Mouse (Mus musculus): ENCODE data around the gene Zbtb22.

Zbtb22 gene

DNA sequence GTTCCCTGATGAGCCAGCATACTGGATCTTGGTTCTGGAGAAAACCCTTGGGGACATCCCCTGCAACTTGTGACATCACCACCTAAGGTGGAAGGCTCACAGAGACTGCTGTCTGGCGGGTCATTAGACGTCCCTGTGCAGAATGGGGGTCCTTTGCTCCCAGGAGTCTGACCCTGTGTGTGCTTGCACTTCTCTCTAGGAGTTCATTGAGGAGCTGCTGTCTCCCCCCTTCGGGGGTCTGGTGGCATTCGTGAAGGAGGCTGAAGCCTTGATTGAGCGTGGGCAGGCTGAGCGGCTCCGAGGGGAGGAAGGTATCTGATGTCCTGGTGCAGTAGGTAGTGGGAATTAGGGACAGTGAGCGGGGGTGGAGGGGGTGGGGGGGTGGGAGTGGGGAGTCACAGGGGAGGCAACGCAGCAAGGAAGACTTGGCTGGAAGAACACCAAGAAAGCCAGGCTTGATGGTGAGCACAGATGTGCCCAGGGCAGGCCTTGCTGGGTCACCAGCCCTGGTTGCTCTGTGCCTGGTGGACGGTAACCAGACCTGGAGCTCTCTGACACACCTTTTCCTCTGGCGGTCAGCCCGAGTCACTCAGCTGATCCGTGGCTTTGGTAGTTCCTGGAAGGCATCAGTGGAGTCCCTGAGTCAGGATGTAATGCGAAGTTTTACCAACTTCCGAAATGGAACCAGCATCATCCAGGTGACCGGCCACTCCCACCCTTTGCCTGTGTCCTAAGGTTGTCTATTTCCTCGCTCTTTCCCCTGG lies 49.6 kb downstream of the Zbtb22 start:
- DNase-seq (ENCODE audit: extremely low spot score, low read depth, low spot score): no peak

DNA sequence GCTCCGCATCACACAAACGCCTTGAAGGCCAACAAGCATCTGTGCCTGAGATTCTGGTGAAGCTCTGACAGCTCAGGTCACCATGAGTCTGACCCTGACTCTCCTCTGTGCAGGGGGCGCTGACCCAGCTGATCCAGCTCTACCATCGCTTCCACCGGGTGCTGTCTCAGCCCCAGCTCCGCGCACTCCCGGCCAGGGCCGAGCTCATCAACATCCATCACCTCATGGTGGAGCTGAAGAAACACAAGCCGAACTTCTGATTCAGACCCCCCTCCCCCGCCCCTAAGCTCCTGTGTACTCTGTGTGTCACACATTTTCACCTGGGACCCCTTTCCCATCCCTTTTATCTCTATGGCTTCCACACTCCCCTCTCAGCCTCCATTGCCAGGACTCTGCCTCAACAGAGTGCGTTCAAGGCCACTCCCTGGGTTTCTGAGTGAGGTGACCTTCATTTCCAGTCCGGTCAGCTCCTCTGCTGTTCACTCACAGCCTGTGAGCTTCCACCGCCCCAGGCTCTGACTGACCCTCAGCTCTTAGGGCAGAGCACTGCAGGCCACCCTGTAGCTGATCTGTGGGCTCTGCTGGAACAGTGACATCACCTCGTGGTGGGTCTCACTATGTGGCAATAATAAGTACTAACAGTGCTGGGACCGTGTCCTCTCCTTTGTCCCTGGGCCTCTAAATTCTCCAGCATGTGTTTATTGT lies 50.3 kb downstream of the Zbtb22 start:
- no peak for DNase-seq (ENCODE audit: extremely low spot score, low read depth, low spot score)

DNA sequence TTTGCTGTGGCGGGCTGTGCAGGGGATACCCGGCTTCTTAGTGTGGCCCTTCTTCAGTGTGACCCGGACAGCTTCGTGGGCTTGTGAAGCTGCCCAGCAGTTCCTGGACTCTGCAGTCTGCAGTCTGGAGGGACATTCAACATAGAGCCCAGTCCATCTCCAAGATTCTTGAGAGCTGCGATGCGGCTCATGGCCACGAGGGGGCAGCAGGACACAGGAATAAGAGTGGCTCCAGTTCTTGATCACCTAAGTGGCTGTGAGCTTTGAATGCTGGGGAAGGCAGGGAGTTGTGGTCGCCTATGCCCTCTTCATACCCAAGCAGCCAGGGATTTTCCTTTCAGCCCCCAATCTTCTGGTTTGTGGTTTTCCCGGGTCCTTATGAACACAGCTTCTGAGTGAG lies 52.8 kb downstream of the Zbtb22 start:
- no peak for DNase-seq (ENCODE audit: extremely low spot score, low read depth, low spot score)
